8 mouse cellular contexts compared by ENCODE assay signal in the genomic region with DNA sequence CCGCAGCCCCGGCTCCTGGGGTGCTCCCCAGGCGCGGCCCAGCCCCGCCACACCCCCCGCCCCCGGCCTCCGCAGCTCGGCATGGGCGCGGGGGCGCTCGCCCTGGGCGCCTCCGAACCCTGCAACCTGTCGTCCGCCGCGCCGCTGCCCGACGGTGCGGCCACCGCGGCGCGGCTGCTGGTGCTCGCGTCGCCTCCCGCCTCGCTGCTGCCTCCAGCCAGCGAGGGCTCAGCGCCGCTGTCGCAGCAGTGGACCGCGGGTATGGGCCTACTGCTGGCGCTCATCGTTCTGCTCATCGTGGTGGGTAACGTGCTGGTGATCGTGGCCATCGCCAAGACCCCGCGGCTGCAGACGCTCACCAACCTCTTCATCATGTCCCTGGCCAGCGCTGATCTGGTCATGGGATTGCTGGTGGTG. TPM values are rescaled to one million over a fixed set of nuclear protein-coding genes. Genes with fewer than 3 reads are reported as not detected.
A peak's percentile ranks its signal among the peaks of the same experiment; 100 is the strongest.
DNase-seq lines count a peak whose midpoint lies in the region; ATAC-seq and TF ChIP-seq lines count a peak whose summit lies in the region.

No protein-coding gene starts in this region.

- TF ChIP-seq CTCF in left cerebral cortex, adult 2 months (IDR thresholded peaks at IDR 0.05): no peak

- intact Hi-C loops in left cerebral cortex, adult 2 months (cut with DNase I): loop anchor here (2.0 to 5.0 kb wide), 3 partner anchors 85 to 300 kb away; no protein-coding TSS in a partner anchor

- 1% methylated on average over 45 of the region's 48 CpGs for WGBS in embryonic facial prominence, embryonic 15.5 days
- under 1% methylated on average over 44 of the region's 48 CpGs for WGBS in intestine, embryonic 14.5 days
- WGBS in midbrain, embryonic 15.5 days: under 1% methylated on average over 39 of the region's 48 CpGs

- peak overlapping the region; percentile 89 for H3K4me2 ChIP-seq in embryonic facial prominence, embryonic 15.5 days (replicated peaks)
- peak overlapping the region; percentile 96 for H3K4me2 ChIP-seq in intestine, embryonic 14.5 days (ENCODE audit: low read length)
- H3K4me2 ChIP-seq in midbrain, embryonic 15.5 days: peak overlapping the region; percentile 97

- no peaks in the 10 kb centered on the region for H3K9me3 ChIP-seq in embryonic facial prominence, embryonic 15.5 days (replicated peaks)
- no peaks in the 10 kb centered on the region for H3K9me3 ChIP-seq in intestine, embryonic 14.5 days (ENCODE audit: control insufficient read depth, low read length)
- no peaks in the 10 kb centered on the region for H3K9me3 ChIP-seq in midbrain, embryonic 15.5 days

- H3K4me3 ChIP-seq in left cerebral cortex, adult 2 months: peak overlapping the region; percentile 75
- H3K4me3 ChIP-seq in embryonic facial prominence, embryonic 15.5 days (replicated peaks): peak overlapping the region; percentile 52
- H3K4me3 ChIP-seq in intestine, embryonic 14.5 days (ENCODE audit: low read depth, low read length): peak overlapping the region; percentile 50
- peak overlapping the region; percentile 59 for H3K4me3 ChIP-seq in midbrain, embryonic 15.5 days

- H3K9ac ChIP-seq in embryonic facial prominence, embryonic 15.5 days: peak overlapping the region; percentile 21; the same call in 1 of the 2 replicates
- peak overlapping the region; percentile 38 for H3K9ac ChIP-seq in intestine, embryonic 14.5 days (ENCODE audit: low read length)
- H3K9ac ChIP-seq in midbrain, embryonic 15.5 days: peak overlapping the region; percentile 48

- H3K27me3 ChIP-seq in embryonic facial prominence, embryonic 15.5 days: peaks cover 69% of the 10 kb centered on the region
- peaks cover 71% of the 10 kb centered on the region for H3K27me3 ChIP-seq in intestine, embryonic 14.5 days (replicated peaks; ENCODE audit: control insufficient read depth, insufficient read depth, low read length)
- H3K27me3 ChIP-seq in midbrain, embryonic 15.5 days (replicated peaks): peaks cover 61% of the 10 kb centered on the region

- no peaks in the 10 kb centered on the region for H3K36me3 ChIP-seq in embryonic facial prominence, embryonic 15.5 days
- H3K36me3 ChIP-seq in intestine, embryonic 14.5 days (ENCODE audit: control insufficient read depth, insufficient read depth, low read length): no peaks in the 10 kb centered on the region
- H3K36me3 ChIP-seq in midbrain, embryonic 15.5 days (replicated peaks): no peaks in the 10 kb centered on the region

- peak overlapping the region; percentile 96 for H3K27ac ChIP-seq in left cerebral cortex, adult 2 months
- H3K27ac ChIP-seq in embryonic facial prominence, embryonic 15.5 days (replicated peaks): no peak overlapping the region
- H3K27ac ChIP-seq in intestine, embryonic 14.5 days (ENCODE audit: low read depth): no peak overlapping the region
- no peak overlapping the region for H3K27ac ChIP-seq in midbrain, embryonic 15.5 days

- peak in 1 of 2 experiments; percentile 36 for DNase-seq in left cerebral cortex, adult 2 months (ENCODE audit: extremely low spot score in 1 of 2, low spot score in 2 of 2)
- DNase-seq in left cerebral cortex, adult 9 months (ENCODE audit: low spot score in 2 of 2): no peak
- DNase-seq in intestine, embryonic 14.5 days (ENCODE audit: low spot score): peak; percentile 69
- DNase-seq in cerebellum, postnatal 10 days: no peak
- no peak for DNase-seq in cerebellum, postnatal 14 days
- no peak for DNase-seq in spleen, adult 12 weeks (ENCODE audit: low spot score)

- H3K4me1 ChIP-seq in embryonic facial prominence, embryonic 15.5 days: peaks cover 33% of the 10 kb centered on the region
- peaks cover 18% of the 10 kb centered on the region for H3K4me1 ChIP-seq in intestine, embryonic 14.5 days (replicated peaks; ENCODE audit: control insufficient read depth, insufficient read depth, low read length)
- H3K4me1 ChIP-seq in midbrain, embryonic 15.5 days: peaks cover 43% of the 10 kb centered on the region

- ATAC-seq in embryonic facial prominence, embryonic 15.5 days (ENCODE audit: insufficient number of reproducible peaks, low FRiP score, low TSS enrichment, low read depth): no peak
- peak; percentile 28; the same call in 1 of the 2 replicates for ATAC-seq in intestine, embryonic 14.5 days (replicated peaks; ENCODE audit: low FRiP score, low TSS enrichment, low read depth)
- ATAC-seq in midbrain, embryonic 15.5 days (replicated peaks): peak; percentile 46

RNA-seq across cellular contexts. Expression of gene Adrb1, which starts 0.3 kb away (rescaled TPM):
- total RNA-seq in left cerebral cortex, adult 2 months (2021): 10 to 100 TPM; 46.7 to 50.8 TPM
- 1.3 and 1.7 TPM in 2 replicates for polyA plus RNA-seq in embryonic facial prominence, embryonic 15.5 days (2015; fragmentation: Nextera tagmentation; extraction: Ambion mirVana)
- polyA plus RNA-seq in intestine, embryonic 14.5 days (2014; fragmentation: Nextera tagmentation; extraction: Ambion mirVana): 0.67 and 0.76 TPM in 2 replicates
- polyA plus RNA-seq in midbrain, embryonic 15.5 days (2015; fragmentation: Nextera tagmentation; extraction: Ambion mirVana): 1.3 and 1.4 TPM in 2 replicates
